Mouse (Mus musculus) small intestine, adult 2 months (tissue): ENCODE results near the gene Nt5c2. TPM values are rescaled to one million over a fixed set of nuclear protein-coding genes. Genes with fewer than 3 reads are reported as not detected.

ENCODE experiments used
- H3K27ac ChIP-seq: fragments of 200-500 bp; 2 replicates; pipeline ENCODE4 v1.5.1; 2012; ENCODE audit warnings: low read depth, low read length, control low read depth, inconsistent platforms; ENCODE audit not compliant: insufficient read depth
- H3K27me3 ChIP-seq: fragments of 200-500 bp; 2 replicates; pipeline ENCODE4 v1.6.1; 2012; ENCODE audit warnings: mild to moderate bottlenecking, moderate library complexity, low read length, inconsistent platforms; ENCODE audit not compliant: control insufficient read depth, insufficient read depth
- H3K36me3 ChIP-seq: fragments of 200-500 bp; 2 replicates; pipeline ENCODE4 v1.6.1; 2012; ENCODE audit warnings: mild to moderate bottlenecking, low read length, control low read depth, inconsistent platforms; ENCODE audit not compliant: control insufficient read depth, insufficient read depth
- H3K4me1 ChIP-seq: fragments of 200-500 bp; 2 replicates; pipeline ENCODE4 v1.6.1; 2012; ENCODE audit warnings: low read length, inconsistent platforms, mixed read lengths; ENCODE audit not compliant: control insufficient read depth, insufficient read depth, insufficient read length
- H3K4me3 ChIP-seq: fragments of 200-500 bp; 2 replicates; pipeline ENCODE4 v1.5.1; 2012; ENCODE audit warnings: low read depth, mild to moderate bottlenecking, control low read depth, inconsistent platforms, low read length, moderate library complexity
- CTCF ChIP-seq: fragments of 200-500 bp; IDR thresholded peaks from 2 replicates; pipeline ENCODE4 v1.5.1; 2012; ENCODE audit warnings: low read depth, mild to moderate bottlenecking, control low read depth, inconsistent platforms, low read length, moderate library complexity, mixed read lengths; ENCODE audit not compliant: insufficient replicate concordance, insufficient read length; ENCODE audit errors: extremely low read depth
- POLR2A ChIP-seq: fragments of 200-500 bp; IDR thresholded peaks from 2 replicates; pipeline ENCODE4 v1.6.1; 2012; ENCODE audit warnings: low read depth, mild to moderate bottlenecking, control low read depth, inconsistent platforms, low read length, moderate library complexity
- WGBS: fragments of 180-500 bp; shearing (Covaris S2); methylation state at CpG from one replicate; pipeline ENCODE4 v1.1.7; 2018; 5-methylcytosine and 5-hydroxymethylcytosine counted together
- polyA plus RNA-seq: library from polyadenylated mRNA; depleted of rRNA; stranded (reverse); fragments of >200 nt; gene quantifications from 2 replicates; pipeline ENCODE4 v1.2.3, GENCODE M21; 2012

Gene Nt5c2
- polyA plus RNA-seq, 1 experiment, result 6.1 TPM

DNA sequence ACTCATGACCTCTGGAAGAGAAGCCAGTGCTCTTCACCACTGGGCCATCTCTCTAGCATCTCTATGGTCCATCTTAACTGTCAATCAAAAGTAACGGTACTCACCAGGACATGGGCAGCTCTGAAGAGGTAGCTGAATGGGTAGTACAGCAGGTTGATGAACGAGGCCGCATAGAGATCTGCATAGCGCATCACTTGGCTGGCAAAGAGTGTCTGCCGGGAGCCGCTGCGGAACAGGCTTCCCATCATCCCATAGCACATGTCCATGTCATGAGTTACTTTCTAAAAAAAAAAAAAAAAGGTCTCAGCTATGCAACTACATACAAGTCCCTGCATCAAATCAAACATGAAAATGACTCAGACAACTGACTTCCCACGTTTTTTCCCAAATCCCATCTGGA lies 125.3 kb downstream of the Nt5c2 start:
- Histone ChIP-seq H3K27ac (no peak overlapping the region), H3K4me1 (no peaks in the 10 kb centered on the region), H3K4me3 (no peak overlapping the region), H3K27me3 (no peaks in the 10 kb centered on the region), H3K36me3 (peaks cover 25% of the 10 kb centered on the region)
- 94% methylated on average over 8 of the region's 8 CpGs for WGBS
- no peak for TF ChIP-seq POLR2A
- no peak for TF ChIP-seq CTCF

DNA sequence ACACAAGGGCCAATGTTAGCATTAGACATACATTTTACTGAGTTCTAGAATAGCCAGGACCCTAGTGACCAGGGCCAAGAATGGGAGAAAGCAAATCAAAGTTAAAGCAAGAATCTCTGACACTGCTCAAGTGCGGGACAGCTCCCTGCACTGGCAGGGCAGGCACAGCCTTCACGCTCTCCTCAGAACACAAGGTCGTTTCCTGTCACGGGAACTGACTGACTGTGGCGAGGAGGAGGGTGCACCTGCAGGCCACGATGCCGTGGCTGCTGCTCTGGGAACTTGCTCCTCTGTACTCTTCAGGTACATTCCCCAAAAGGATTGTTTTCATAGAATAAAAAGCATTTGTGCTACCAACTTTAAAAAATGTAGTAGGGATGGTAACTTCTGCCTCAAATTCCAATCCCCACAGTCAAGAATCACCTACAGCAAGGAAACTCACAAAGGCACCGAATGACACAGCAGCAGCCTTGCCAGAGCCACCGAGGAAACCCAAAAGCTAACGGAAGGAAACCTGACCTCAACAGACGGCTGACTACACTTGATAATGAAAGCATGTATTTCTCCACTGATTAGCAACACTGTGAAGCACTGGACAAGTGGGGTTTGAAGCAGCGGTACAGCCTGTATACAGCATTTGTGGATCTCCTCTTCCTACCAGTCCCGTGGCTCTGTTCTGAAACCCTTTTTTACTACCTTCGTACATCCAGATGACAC lies 127.0 kb downstream of the Nt5c2 start:
- Histone ChIP-seq H3K27ac (no peak overlapping the region; the same call in 1 of the 2 replicates), H3K4me3 (no peak overlapping the region), H3K36me3 (peaks cover 20% of the 10 kb centered on the region), H3K27me3 (no peaks in the 10 kb centered on the region), H3K4me1 (no peaks in the 10 kb centered on the region)
- TF ChIP-seq POLR2A, result no peak
- no peak for TF ChIP-seq CTCF
- 72% methylated on average over 14 of the region's 14 CpGs for WGBS

DNA sequence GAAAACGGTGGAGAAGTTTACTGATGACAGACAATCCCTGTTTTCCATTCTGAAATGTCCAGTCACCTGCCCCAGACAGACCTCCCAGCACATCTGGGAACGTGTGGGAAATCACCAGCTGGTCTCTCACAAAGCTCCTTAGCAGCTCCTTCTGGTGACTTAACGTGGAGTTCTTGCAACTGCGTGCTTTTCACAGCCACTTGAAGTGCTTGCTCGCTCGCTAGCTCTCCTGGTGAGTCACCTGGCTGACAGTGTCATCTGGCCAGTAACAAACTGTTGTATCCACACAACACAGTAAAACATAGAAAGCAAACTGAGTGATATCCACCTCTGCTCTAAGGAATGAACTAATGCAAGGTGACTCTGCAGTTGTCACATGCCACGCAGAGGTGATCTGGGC lies 128.1 kb downstream of the Nt5c2 start:
- Histone ChIP-seq H3K4me3 (no peak overlapping the region), H3K27ac (no peak overlapping the region), H3K27me3 (no peaks in the 10 kb centered on the region), H3K36me3 (peaks cover 16% of the 10 kb centered on the region), H3K4me1 (no peaks in the 10 kb centered on the region)
- no peak for TF ChIP-seq CTCF
- 79% methylated on average over 7 of the region's 7 CpGs for WGBS

DNA sequence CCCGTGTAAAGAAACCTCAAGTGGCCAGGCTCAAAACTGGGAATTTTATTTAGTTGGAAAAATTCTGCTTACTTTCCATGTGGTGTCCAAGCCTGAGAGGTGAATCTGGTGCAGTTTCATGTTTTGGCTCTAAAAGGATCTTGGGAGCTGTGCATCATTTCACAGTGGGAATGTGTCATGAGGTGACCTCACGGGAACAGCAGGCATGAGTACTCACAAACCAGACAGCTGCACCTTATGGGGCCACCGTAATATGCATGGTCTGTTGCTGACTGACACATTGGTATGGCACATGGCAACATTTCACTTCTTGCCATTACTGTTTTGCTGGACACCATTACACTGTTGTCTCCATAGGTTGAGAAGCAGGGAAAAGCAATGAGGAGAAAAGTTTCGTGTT lies 129.6 kb downstream of the Nt5c2 start:
- Histone ChIP-seq H3K4me3 (no peak overlapping the region), H3K27me3 (no peaks in the 10 kb centered on the region), H3K36me3 (peaks cover 12% of the 10 kb centered on the region), H3K27ac (no peak overlapping the region), H3K4me1 (no peaks in the 10 kb centered on the region)
- 92% methylated on average over 4 of the region's 4 CpGs for WGBS
- TF ChIP-seq CTCF (no peak), POLR2A (no peak)

DNA sequence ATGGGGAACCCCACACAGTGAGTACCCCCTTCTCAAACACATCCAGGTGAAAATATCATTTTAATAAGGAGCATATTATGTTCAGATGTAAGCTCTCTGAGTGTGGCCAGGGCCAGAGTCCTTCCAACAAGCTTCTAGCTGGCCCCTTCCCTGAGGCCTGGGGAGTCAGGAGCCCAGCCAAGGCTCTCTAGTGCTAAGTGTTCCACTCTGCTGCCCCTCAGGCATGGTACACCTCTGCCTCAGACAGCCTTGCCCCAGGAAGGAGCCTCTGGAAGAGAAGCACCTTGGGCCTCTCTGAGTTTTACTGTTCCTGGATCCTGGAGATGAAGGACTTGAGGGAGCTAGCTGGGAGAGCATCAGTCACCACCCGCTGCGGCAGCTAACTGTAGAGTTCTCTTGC lies 135.1 kb downstream of the Nt5c2 start:
- no peak overlapping the region for H3K4me3 ChIP-seq
- 96% methylated on average over 2 of the region's 2 CpGs for WGBS
- TF ChIP-seq POLR2A (no peak), CTCF (no peak)
- no peak overlapping the region for H3K27ac ChIP-seq
- H3K4me1 ChIP-seq, result no peaks in the 10 kb centered on the region; the same call in 1 of the 2 replicates
- no peaks in the 10 kb centered on the region for H3K36me3 ChIP-seq
- no peaks in the 10 kb centered on the region for H3K27me3 ChIP-seq

DNA sequence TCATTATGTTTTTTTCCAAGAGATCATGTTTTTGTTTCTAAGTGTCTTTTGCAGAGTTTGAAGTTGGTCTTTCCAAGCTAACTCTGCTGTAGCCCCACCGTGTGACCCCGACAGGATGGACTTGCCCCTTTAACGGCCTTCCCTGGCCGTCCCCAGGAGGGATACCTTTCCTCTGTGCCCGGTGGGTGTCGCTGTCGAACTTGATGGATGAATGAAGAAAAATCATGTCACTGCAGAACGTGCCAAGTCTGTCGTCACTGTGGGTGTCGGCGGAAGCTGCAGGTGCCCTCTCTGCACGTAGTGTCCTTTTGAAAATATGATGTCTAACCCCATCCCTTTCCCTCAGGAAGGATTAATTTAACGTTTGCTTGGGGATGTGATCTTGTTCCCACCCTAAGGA lies 136.6 kb downstream of the Nt5c2 start:
- peak; percentile 47; the same call in 1 of the 2 replicates for TF ChIP-seq CTCF
- TF ChIP-seq POLR2A, result no peak
- Histone ChIP-seq H3K27me3 (no peaks in the 10 kb centered on the region), H3K27ac (no peak overlapping the region)

DNA sequence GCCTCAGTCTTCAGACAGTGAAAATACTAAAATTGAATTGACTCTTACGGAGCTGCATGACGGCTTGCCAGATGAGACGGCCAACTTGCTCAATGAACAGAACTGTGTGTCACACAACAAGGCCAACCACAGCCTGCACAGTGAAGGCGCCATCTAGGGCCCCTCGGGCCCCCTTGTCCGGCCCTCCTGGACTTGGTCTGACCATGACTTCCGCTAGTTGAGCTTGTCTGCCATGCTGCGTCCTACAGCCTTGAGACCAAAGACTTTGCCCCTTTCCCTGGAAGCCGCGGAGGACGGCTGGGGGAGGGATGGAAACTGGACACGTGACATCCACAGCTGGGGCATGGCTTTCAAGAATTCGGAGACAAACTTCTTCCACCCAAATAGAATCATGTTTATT lies 137.1 kb downstream of the Nt5c2 start:
- Histone ChIP-seq H3K27ac (no peak overlapping the region), H3K36me3 (no peaks in the 10 kb centered on the region), H3K4me1 (no peaks in the 10 kb centered on the region; the same call in 1 of the 2 replicates), H3K4me3 (no peak overlapping the region), H3K27me3 (no peaks in the 10 kb centered on the region)
- WGBS, result 80% methylated on average over 13 of the region's 13 CpGs
- TF ChIP-seq CTCF (no peak), POLR2A (no peak)

More for the DNA sequence above, 136.6 kb downstream of the Nt5c2 start:
- Histone ChIP-seq H3K4me1 (no peaks in the 10 kb centered on the region; the same call in 1 of the 2 replicates), H3K36me3 (no peaks in the 10 kb centered on the region), H3K4me3 (no peak overlapping the region)
- WGBS, result 30% methylated on average over 13 of the region's 13 CpGs
